Mouse (Mus musculus) embryonic facial prominence, embryonic 12.5 days (tissue): ENCODE measurements around the gene Atp6v1fnb. TPM values are rescaled to one million over a fixed set of nuclear protein-coding genes. Genes with fewer than 3 reads are reported as not detected.
A peak's percentile ranks its signal among the peaks of the same experiment; 100 is the strongest.

ENCODE experiments used
- ATAC-seq: fragments of 200-750 bp; cut with Nextera tagmentation; 2 replicates; pipeline ENCODE4 v1.8.0; 2017; ENCODE audit not compliant: insufficient number of reproducible peaks, insufficient read depth, low FRiP score, low TSS enrichment
- H3K27ac ChIP-seq: fragments of 300-500 bp; sonication (generic); 2 replicates; pipeline ENCODE4 v1.5.1; 2016; ENCODE audit warnings: mild to moderate bottlenecking
- H3K27me3 ChIP-seq: fragments of 300-500 bp; sonication (generic); 2 replicates; pipeline ENCODE4 v1.6.1; 2016; ENCODE audit warnings: mild to moderate bottlenecking, moderate library complexity
- H3K36me3 ChIP-seq: fragments of 300-500 bp; sonication (generic); 2 replicates; pipeline ENCODE4 v1.6.1; 2016; ENCODE audit warnings: mild to moderate bottlenecking
- H3K4me1 ChIP-seq: fragments of 300-500 bp; sonication (generic); 2 replicates; pipeline ENCODE4 v1.6.1; 2016
- H3K4me2 ChIP-seq: fragments of 300-500 bp; sonication (generic); replicated peaks from 2 replicates; pipeline ENCODE4 v1.6.1; 2016; ENCODE audit warnings: mild to moderate bottlenecking, moderate library complexity
- H3K4me3 ChIP-seq: fragments of 300-500 bp; sonication (generic); 2 replicates; pipeline ENCODE4 v1.5.1; 2016; ENCODE audit warnings: mild to moderate bottlenecking
- H3K9ac ChIP-seq: fragments of 300-500 bp; sonication (generic); 2 replicates; pipeline ENCODE4 v1.6.1; 2016; ENCODE audit warnings: mild to moderate bottlenecking, moderate library complexity
- H3K9me3 ChIP-seq: fragments of 300-500 bp; sonication (generic); 2 replicates; pipeline ENCODE4 v1.6.1; 2016; ENCODE audit warnings: mild to moderate bottlenecking, moderate library complexity
- WGBS: fragments of 180-500 bp; shearing (Covaris S2); methylation state at CpG from one replicate; pipeline ENCODE4 v1.1.7; 2016; 5-methylcytosine and 5-hydroxymethylcytosine counted together
- polyA plus RNA-seq: library from polyadenylated mRNA; unstranded; fragments of >200 nt; fragmentation: Nextera tagmentation; extraction: Ambion mirVana; gene quantifications from 2 replicates; pipeline ENCODE4 v1.2.1, GENCODE M21; 2016

Atp6v1fnb gene
- polyA plus RNA-seq, 1 experiment from 2014 or later, result 0.41 TPM

- Histone ChIP-seq H3K27me3 (peaks cover 31% of the 10 kb centered on the region), H3K4me3 (no peak overlapping the region), H3K4me1 (no peaks in the 10 kb centered on the region; the same call in 1 of the 2 replicates), H3K27ac (no peak overlapping the region), H3K4me2 (no peak overlapping the region), H3K9me3 (no peaks in the 10 kb centered on the region), H3K36me3 (peaks cover 48% of the 10 kb centered on the region), H3K9ac (no peak overlapping the region)
- WGBS, result 92% methylated on average over 6 of the region's 6 CpGs
- ATAC-seq, result no peak
These were observed 29.6 kb downstream of the Atp6v1fnb start for GRCm38 (mm10) chr6:29500810-29501209.

- WGBS, result 100% methylated on average over 1 of the region's 1 CpGs
- Histone ChIP-seq H3K9ac (no peak overlapping the region), H3K9me3 (no peaks in the 10 kb centered on the region), H3K4me1 (peaks cover 6% of the 10 kb centered on the region), H3K36me3 (peaks cover 42% of the 10 kb centered on the region), H3K4me3 (no peak overlapping the region), H3K27me3 (peaks cover 26% of the 10 kb centered on the region), H3K4me2 (no peak overlapping the region), H3K27ac (no peak overlapping the region)
- no peak for ATAC-seq
These were observed 30.4 kb downstream of the Atp6v1fnb start for GRCm38 (mm10) chr6:29501599-29501998.

- no peak for ATAC-seq
- Histone ChIP-seq H3K27ac (no peak overlapping the region), H3K4me1 (peaks cover 15% of the 10 kb centered on the region), H3K9me3 (no peaks in the 10 kb centered on the region), H3K4me3 (no peak overlapping the region), H3K9ac (0 out of 2 replicates have a peak overlapping the region, but pooled peaks have one; percentile 10), H3K4me2 (0 out of 2 replicates have a peak overlapping the region, but pooled peaks have one; percentile 0), H3K27me3 (0 out of 2 replicates have a peak, but pooled peaks cover 3% of the 10 kb centered on the region), H3K36me3 (peaks cover 18% of the 10 kb centered on the region; the same call in 1 of the 2 replicates)
- 86% methylated on average over 5 of the region's 5 CpGs for WGBS
These were observed 34.3 kb downstream of the Atp6v1fnb start for GRCm38 (mm10) chr6:29505493-29505892.

- ATAC-seq, result 0 out of 2 replicates have a peak, but pooled peaks have one; percentile 22
- Histone ChIP-seq H3K9ac (peak overlapping the region; percentile 73), H3K27me3 (0 out of 2 replicates have a peak, but pooled peaks cover 3% of the 10 kb centered on the region), H3K4me1 (peaks cover 19% of the 10 kb centered on the region), H3K4me3 (peak overlapping the region; percentile 71), H3K9me3 (no peaks in the 10 kb centered on the region), H3K27ac (peak overlapping the region; percentile 18; the same call in 1 of the 2 replicates), H3K4me2 (peak overlapping the region; percentile 63), H3K36me3 (peaks cover 10% of the 10 kb centered on the region; the same call in 1 of the 2 replicates)
- 21% methylated on average over 8 of the region's 8 CpGs for WGBS
These were observed 35.6 kb downstream of the Atp6v1fnb start for GRCm38 (mm10) chr6:29506834-29507233.

- Histone ChIP-seq H3K36me3 (peaks cover 10% of the 10 kb centered on the region; the same call in 1 of the 2 replicates), H3K27me3 (0 out of 2 replicates have a peak, but pooled peaks cover 3% of the 10 kb centered on the region), H3K4me1 (peaks cover 19% of the 10 kb centered on the region), H3K27ac (peak within 1 kb of the TSS; percentile 18), H3K4me2 (peak within 1 kb of the TSS; percentile 63), H3K4me3 (peak within 1 kb of the TSS; percentile 71), H3K9ac (peak within 1 kb of the TSS; percentile 73), H3K9me3 (no peaks in the 10 kb centered on the region)
- ATAC-seq, result peak; percentile 77
- whole genome bisulfite sequencing, result 2% methylated on average over 47 of the region's 47 CpGs
These were observed 36.4 kb downstream of the Atp6v1fnb start, which contains the start of gene Kcp for GRCm38 (mm10) chr6:29507447-29508309. TSS of gene Kcp (minus strand) at chr6:29507952.

- WGBS, result 48% methylated on average over 2 of the region's 2 CpGs
- Histone ChIP-seq H3K27me3 (0 out of 2 replicates have a peak, but pooled peaks cover 3% of the 10 kb centered on the region), H3K4me1 (peaks cover 25% of the 10 kb centered on the region), H3K4me3 (no peak overlapping the region), H3K9ac (no peak overlapping the region), H3K36me3 (peaks cover 3% of the 10 kb centered on the region; the same call in 1 of the 2 replicates), H3K9me3 (no peaks in the 10 kb centered on the region), H3K27ac (no peak overlapping the region), H3K4me2 (no peak overlapping the region)
- no peak for ATAC-seq
These were observed 37.8 kb downstream of the Atp6v1fnb start for GRCm38 (mm10) chr6:29509086-29509485.

- WGBS, result 0% methylated on average over 11 of the region's 11 CpGs
- 0 out of 2 replicates have a peak overlapping the region, but pooled peaks have one; percentile 11 for H3K4me3 ChIP-seq
- H3K9ac ChIP-seq, result no peak overlapping the region
- H3K36me3 ChIP-seq, result no peaks in the 10 kb centered on the region
- H3K9me3 ChIP-seq, result no peaks in the 10 kb centered on the region
- H3K4me2 ChIP-seq, result peak overlapping the region; percentile 40
- peak; percentile 36; the same call in 1 of the 2 replicates for ATAC-seq
- peak overlapping the region; percentile 56 for H3K27ac ChIP-seq
- H3K27me3 ChIP-seq, result no peaks in the 10 kb centered on the region
- peaks cover 12% of the 10 kb centered on the region; the same call in 1 of the 2 replicates for H3K4me1 ChIP-seq
These were observed 42.0 kb downstream of the Atp6v1fnb start for GRCm38 (mm10) chr6:29513284-29513683.

GRCm38 (mm10) chr6:29517139-29517538, 45.9 kb downstream of the Atp6v1fnb start:
- H3K9ac ChIP-seq, result no peak overlapping the region
- H3K9me3 ChIP-seq, result no peaks in the 10 kb centered on the region
- no peak overlapping the region for H3K4me2 ChIP-seq
- no peak for ATAC-seq
- 8% methylated on average over 5 of the region's 5 CpGs for WGBS
- no peaks in the 10 kb centered on the region for H3K27me3 ChIP-seq
- no peak overlapping the region for H3K27ac ChIP-seq
- no peaks in the 10 kb centered on the region for H3K36me3 ChIP-seq
- H3K4me3 ChIP-seq, result no peak overlapping the region
- H3K4me1 ChIP-seq, result peaks cover 7% of the 10 kb centered on the region; the same call in 1 of the 2 replicates

- no peaks in the 10 kb centered on the region for H3K9me3 ChIP-seq
- 70% methylated on average over 6 of the region's 6 CpGs for WGBS
- H3K4me2 ChIP-seq, result no peak overlapping the region
- peaks cover 10% of the 10 kb centered on the region for H3K4me1 ChIP-seq
- H3K36me3 ChIP-seq, result no peaks in the 10 kb centered on the region
- no peak for ATAC-seq
- H3K4me3 ChIP-seq, result no peak overlapping the region
- H3K27me3 ChIP-seq, result peaks cover 17% of the 10 kb centered on the region
- H3K9ac ChIP-seq, result no peak overlapping the region
- no peak overlapping the region for H3K27ac ChIP-seq
These were observed 51.5 kb downstream of the Atp6v1fnb start for GRCm38 (mm10) chr6:29522626-29523300.
